Mouse (Mus musculus) central nervous system, embryonic 14 days (tissue): ENCODE results near the gene Tspan13. TPM values are rescaled to one million over a fixed set of nuclear protein-coding genes. Genes with fewer than 3 reads are reported as not detected.

Source experiments
- polyA plus RNA-seq: library from polyadenylated mRNA; depleted of rRNA; stranded (reverse); fragments of >200 nt; gene quantifications from 2 replicates; pipeline ENCODE4 v1.2.3, GENCODE M21; 2012; rRNA removed

The Tspan13 gene
- 212 and 254 TPM in 2 replicates for polyA plus RNA-seq

DNA sequence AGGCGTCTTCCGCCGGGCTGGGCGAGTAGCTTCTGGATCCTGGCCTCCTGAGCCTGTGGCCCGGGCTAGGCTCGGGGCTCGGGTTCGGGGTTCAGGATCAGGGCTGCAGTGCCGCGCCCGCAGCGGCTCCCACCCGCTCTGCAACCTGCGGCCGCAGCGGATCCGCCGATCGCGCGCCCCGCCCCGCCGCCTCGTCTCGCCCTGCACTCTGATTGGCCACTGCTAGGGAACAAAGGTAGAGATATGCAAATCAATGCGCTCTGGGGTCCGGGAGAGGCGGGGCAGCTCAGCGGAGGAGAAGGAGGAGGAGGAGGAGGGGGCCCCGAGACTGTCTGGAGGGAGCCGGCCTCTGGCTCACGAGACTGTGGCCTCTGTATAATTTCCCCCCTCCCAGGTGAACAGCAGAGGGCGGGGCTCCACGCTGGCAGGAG is at the start of gene Tspan13:
Gene Tspan13 (minus strand): TSS at position 153 of the 431 bp plus-strand sequence.

DNA sequence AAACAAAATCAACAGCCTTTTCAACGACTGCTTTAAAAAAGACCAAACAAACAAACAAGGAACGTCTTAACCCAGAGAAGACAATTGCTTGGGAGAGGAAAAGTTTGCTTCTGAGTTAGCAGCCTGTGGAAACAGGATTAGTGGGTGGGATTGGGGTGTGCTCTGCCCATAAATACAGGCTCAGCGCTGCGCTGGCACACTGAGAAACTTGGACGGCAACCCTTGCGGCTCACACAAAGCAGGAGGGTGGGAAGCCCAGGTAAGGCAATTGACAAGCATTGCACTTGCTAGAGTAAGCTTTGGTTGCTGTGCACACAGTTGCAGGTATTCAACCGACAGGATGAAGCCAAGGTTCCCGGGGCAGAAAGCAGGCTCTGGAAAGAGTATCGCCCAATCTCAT is 49.6 kb downstream of the Tspan13 start, which contains the start of gene Agr2:
Gene Agr2 (plus strand): TSS at position 197 of the 400 bp plus-strand sequence.

Other genes starting within 250 kb of the Tspan13 start
- 0.11 and 0.36 TPM in 2 replicates for gene Agr3, start 116.9 kb downstream of the Tspan13 start, polyA plus RNA-seq
- 0.40 TPM in 1 of 2 replicates, not detected in the other for gene Agr2, start 49.6 kb downstream of the Tspan13 start, polyA plus RNA-seq
- 34.1 and 35.2 TPM in 2 replicates for gene Ankmy2, start 114.6 kb upstream of the Tspan13 start, polyA plus RNA-seq
- 217 and 269 TPM in 2 replicates for gene Bzw2, start 115.6 kb upstream of the Tspan13 start, polyA plus RNA-seq
- 0.09 TPM in 1 of 2 replicates, not detected in the other for gene Lrrc72, start 210.9 kb upstream of the Tspan13 start, polyA plus RNA-seq